Mouse (Mus musculus): ENCODE data around the gene Slc45a2. TPM values are rescaled to one million over a fixed set of nuclear protein-coding genes. Genes with fewer than 3 reads are reported as not detected.

The Slc45a2 gene
- polyA plus RNA-seq, 1 experiment: not detected

DNA sequence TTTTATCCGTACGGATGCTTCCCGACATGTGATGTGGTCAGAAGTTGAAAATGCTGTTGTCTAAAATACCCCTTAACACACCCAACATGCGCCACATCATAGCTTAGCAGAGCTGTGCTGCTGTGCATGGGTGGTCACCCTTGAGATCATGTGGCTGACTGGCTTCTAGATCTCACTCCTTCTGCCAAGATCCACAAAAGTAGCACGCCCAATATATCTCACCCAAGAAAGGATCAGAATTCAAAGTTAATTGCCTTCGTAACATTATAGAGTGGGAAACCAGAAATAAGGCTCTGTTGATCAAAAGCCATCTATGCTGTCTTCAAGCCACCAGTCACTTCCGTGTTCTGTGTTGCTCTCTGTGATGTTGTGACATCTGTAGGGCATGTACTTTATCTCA is 67.4 kb downstream of the Slc45a2 start:
- no peak overlapping the region for H3K4me3 ChIP-seq (ENCODE audit: insufficient read depth, low read depth, low read length)
- H3K27ac ChIP-seq (replicated peaks; ENCODE audit: low read depth, low read length): no peak overlapping the region

DNA sequence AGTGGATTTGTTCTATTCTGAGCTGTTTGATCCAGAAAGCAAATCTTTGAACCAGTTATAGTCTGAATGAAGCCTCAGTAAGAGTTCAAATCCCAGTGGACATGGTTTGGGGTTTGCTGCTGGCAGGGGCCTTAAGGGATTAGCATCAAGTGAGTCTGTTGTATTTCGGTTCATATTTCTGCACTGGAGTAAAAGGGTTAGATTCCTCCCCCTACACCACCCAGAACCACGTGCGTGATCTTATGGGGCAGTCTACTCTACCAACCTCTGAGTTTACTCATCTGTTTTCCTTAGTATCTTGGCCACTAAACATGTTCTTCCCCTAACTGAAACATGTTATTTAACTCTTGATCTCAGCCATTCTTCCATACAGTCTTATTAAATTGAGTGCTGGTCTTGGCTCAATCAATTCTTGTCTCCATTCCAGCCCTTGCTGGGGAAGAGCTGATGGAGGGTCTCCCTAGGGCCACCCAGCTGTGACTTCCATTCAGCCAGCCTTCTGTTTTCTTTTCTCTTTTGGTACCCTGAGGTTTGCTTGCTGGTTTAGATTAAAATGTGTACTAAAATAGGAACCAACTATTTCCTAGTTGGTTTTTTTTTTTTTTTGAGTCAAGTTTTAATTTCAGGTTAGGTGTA is 75.3 kb downstream of the Slc45a2 start:
- H3K4me1 ChIP-seq (ENCODE audit: control insufficient read depth, insufficient read depth, insufficient read length, low read length): no peaks in the 10 kb centered on the region
- no peak overlapping the region for H3K27ac ChIP-seq (replicated peaks; ENCODE audit: low read depth, low read length)
- H3K4me3 ChIP-seq (ENCODE audit: insufficient read depth, low read depth, low read length): no peak overlapping the region

More for the DNA sequence above, 67.4 kb downstream of the Slc45a2 start:
- H3K4me1 ChIP-seq (ENCODE audit: control insufficient read depth, insufficient read depth, insufficient read length, low read length): peaks cover 6% of the 10 kb centered on the region; the same call in 1 of the 2 replicates

Other genes starting within 250 kb of the Slc45a2 start
- gene C1qtnf3, start 48.4 kb upstream of the Slc45a2 start, polyA plus RNA-seq (2012; ENCODE audit: insufficient read depth, insufficient read length, missing spikeins): not detected in 2 replicates
- 29.9 and 30.8 TPM in 2 replicates for gene Amacr, start 19.0 kb upstream of the Slc45a2 start, polyA plus RNA-seq (2012; ENCODE audit: insufficient read depth, insufficient read length, missing spikeins)
- not detected in 2 replicates for gene Rxfp3, start 37.3 kb downstream of the Slc45a2 start, polyA plus RNA-seq (2012; ENCODE audit: insufficient read depth, insufficient read length, missing spikeins)
- gene Adamts12, start 64.1 kb downstream of the Slc45a2 start, polyA plus RNA-seq (2012; ENCODE audit: insufficient read depth, insufficient read length, missing spikeins): 1.6 and 2.3 TPM in 2 replicates

All from brown adipose tissue, adult 24 weeks (tissue).